Mouse (Mus musculus): ENCODE data around the gene Riok2. TPM values are rescaled to one million over a fixed set of nuclear protein-coding genes. Genes with fewer than 3 reads are reported as not detected.

Gene Riok2
- total RNA-seq, 1 experiment from 2014 or later: 82.4 TPM

DNA sequence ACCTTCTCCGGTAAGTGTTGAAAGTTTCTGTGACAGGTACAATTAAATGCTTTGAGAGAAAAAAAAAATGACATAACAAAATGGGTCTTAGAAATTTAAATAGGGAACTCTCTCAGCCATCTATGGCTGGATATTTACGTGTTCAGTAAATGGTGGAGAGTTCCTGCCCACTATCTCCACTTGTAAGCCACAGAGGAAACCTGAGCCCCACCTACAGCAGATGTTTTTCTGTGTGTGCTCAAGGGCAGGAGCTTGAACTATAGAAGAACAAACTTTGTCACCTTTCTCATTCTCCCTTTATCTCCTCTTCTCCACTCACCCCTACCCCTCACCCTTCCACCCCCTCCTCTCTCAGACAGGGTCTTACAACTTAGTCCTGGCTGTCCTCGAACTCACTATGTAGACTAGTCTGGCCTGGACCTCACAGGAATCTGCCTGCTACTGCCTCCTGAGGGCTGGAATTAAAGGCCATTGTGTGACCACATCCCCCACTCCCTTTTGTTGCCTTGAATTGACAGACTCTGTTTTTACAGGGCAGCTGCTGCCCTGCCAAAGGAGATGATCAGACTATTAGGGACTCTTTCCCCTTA lies 70.3 kb downstream of the Riok2 start:
- ATAC-seq (replicated peaks in 1 of 2; ENCODE audit: insufficient read depth in 1 of 2, low FRiP score in 2 of 2, low TSS enrichment in 1 of 2, low read depth in 1 of 2, poor library complexity in 2 of 2, severe bottlenecking in 2 of 2): peak in 1 of 2 experiments; percentile 51; a peak in 2 of 4 replicates

Other genes starting within 250 kb of the Riok2 start
- not detected in 2 replicates for gene Lix1, start 28.4 kb downstream of the Riok2 start, total RNA-seq (2017)